Mouse (Mus musculus): ENCODE data around the gene Polr1c. TPM values are rescaled to one million over a fixed set of nuclear protein-coding genes. Genes with fewer than 3 reads are reported as not detected.

Gene Polr1c
- polyA plus RNA-seq, 1 experiment from 2014 or later, result 138 TPM

GRCm38 (mm10) chr17:46259675-46260074 is 11.8 kb upstream of the Polr1c start:
- no peak for DNase-seq (ENCODE audit: low spot score)
- H3K27me3 ChIP-seq (ENCODE audit: low read depth, poor library complexity, severe bottlenecking), result peaks cover 15% of the 10 kb centered on the region
- WGBS, result 87% methylated on average over 17 of the region's 17 CpGs
- H3K27ac ChIP-seq (replicated peaks), result no peak overlapping the region
- no peak overlapping the region for H3K4me3 ChIP-seq
- H3K4me1 ChIP-seq, result peaks cover 13% of the 10 kb centered on the region
- peaks cover 87% of the 10 kb centered on the region for H3K36me3 ChIP-seq
- H3K9me3 ChIP-seq (replicated peaks), result no peaks in the 10 kb centered on the region

- H3K4me3 ChIP-seq, result no peak overlapping the region
Observed at GRCm38 (mm10) chr17:46258279-46259053, 10.6 kb upstream of the Polr1c start.

GRCm38 (mm10) chr17:46255147-46255546 is 7.3 kb upstream of the Polr1c start:
- Histone ChIP-seq H3K4me3 (peak overlapping the region; percentile 83; the same call in 1 of the 2 replicates), H3K9me3 (replicated peaks) (no peaks in the 10 kb centered on the region), H3K36me3 (peaks cover 69% of the 10 kb centered on the region), H3K4me1 (peaks cover 28% of the 10 kb centered on the region), H3K27ac (replicated peaks) (no peak overlapping the region), H3K27me3 (ENCODE audit: low read depth, poor library complexity, severe bottlenecking) (peaks cover 22% of the 10 kb centered on the region)
- DNase-seq (ENCODE audit: low spot score), result no peak
- WGBS, result 33% methylated on average over 6 of the region's 6 CpGs

More at GRCm38 (mm10) chr17:46258279-46259053, 10.6 kb upstream of the Polr1c start:
- peaks cover 75% of the 10 kb centered on the region for H3K36me3 ChIP-seq
- H3K27me3 ChIP-seq (ENCODE audit: low read depth, poor library complexity, severe bottlenecking), result peaks cover 22% of the 10 kb centered on the region
- H3K9me3 ChIP-seq (replicated peaks), result no peaks in the 10 kb centered on the region
- DNase-seq (ENCODE audit: low spot score), result no peak
- H3K4me1 ChIP-seq, result peaks cover 23% of the 10 kb centered on the region
- H3K27ac ChIP-seq (replicated peaks), result no peak overlapping the region
- WGBS, result 82% methylated on average over 30 of the region's 30 CpGs

- no peak for DNase-seq (ENCODE audit: low spot score)
- Histone ChIP-seq H3K27me3 (ENCODE audit: low read depth, poor library complexity, severe bottlenecking) (peaks cover 22% of the 10 kb centered on the region), H3K9me3 (replicated peaks) (no peaks in the 10 kb centered on the region), H3K4me1 (peaks cover 32% of the 10 kb centered on the region), H3K36me3 (peaks cover 69% of the 10 kb centered on the region), H3K27ac (replicated peaks) (peak overlapping the region; percentile 81), H3K4me3 (peak overlapping the region; percentile 83)
- WGBS, result under 1% methylated on average over 52 of the region's 54 CpGs
Observed at GRCm38 (mm10) chr17:46254106-46254505, 6.3 kb upstream of the Polr1c start.

GRCm38 (mm10) chr17:46253452-46254084 is 5.7 kb upstream of the Polr1c start, which contains the start of gene Lrrc73:
Gene Lrrc73, plus strand, starts transcription at chr17:46253531.
- peak within 1 kb of the TSS; percentile 81 for H3K27ac ChIP-seq (replicated peaks)
- H3K4me1 ChIP-seq, result peaks cover 37% of the 10 kb centered on the region

GRCm38 (mm10) chr17:46252571-46253451 is 5.0 kb upstream of the Polr1c start:
- H3K9me3 ChIP-seq (replicated peaks), result no peaks in the 10 kb centered on the region
- peak; percentile 46 for DNase-seq (ENCODE audit: low spot score)
- peaks cover 22% of the 10 kb centered on the region for H3K27me3 ChIP-seq (ENCODE audit: low read depth, poor library complexity, severe bottlenecking)
- WGBS, result 57% methylated on average over 14 of the region's 14 CpGs
- peak overlapping the region; percentile 83 for H3K4me3 ChIP-seq
- peaks cover 43% of the 10 kb centered on the region for H3K4me1 ChIP-seq
- H3K36me3 ChIP-seq, result peaks cover 57% of the 10 kb centered on the region
- H3K27ac ChIP-seq (replicated peaks), result peak overlapping the region; percentile 81; the same call in 1 of the 2 replicates

More at GRCm38 (mm10) chr17:46253452-46254084, 5.7 kb upstream of the Polr1c start, which contains the start of gene Lrrc73:
- peak; percentile 93 for DNase-seq (ENCODE audit: low spot score)
- H3K4me3 ChIP-seq, result peak within 1 kb of the TSS; percentile 83
- peaks cover 22% of the 10 kb centered on the region for H3K27me3 ChIP-seq (ENCODE audit: low read depth, poor library complexity, severe bottlenecking)
- peaks cover 65% of the 10 kb centered on the region for H3K36me3 ChIP-seq
- no peaks in the 10 kb centered on the region for H3K9me3 ChIP-seq (replicated peaks)
- WGBS, result 2% methylated on average over 48 of the region's 48 CpGs

- peaks cover 51% of the 10 kb centered on the region for H3K4me1 ChIP-seq
- H3K27ac ChIP-seq (replicated peaks), result no peak overlapping the region
- H3K4me3 ChIP-seq, result 0 out of 2 replicates have a peak overlapping the region, but pooled peaks have one; percentile 1
- no peaks in the 10 kb centered on the region for H3K9me3 ChIP-seq (replicated peaks)
- H3K36me3 ChIP-seq, result peaks cover 47% of the 10 kb centered on the region
- no peak for DNase-seq (ENCODE audit: low spot score)
- WGBS, result 79% methylated on average over 7 of the region's 7 CpGs
- H3K27me3 ChIP-seq (ENCODE audit: low read depth, poor library complexity, severe bottlenecking), result peaks cover 22% of the 10 kb centered on the region
Observed at GRCm38 (mm10) chr17:46251174-46251573, 3.3 kb upstream of the Polr1c start.

- H3K36me3 ChIP-seq, result peaks cover 75% of the 10 kb centered on the region
- peaks cover 25% of the 10 kb centered on the region for H3K4me1 ChIP-seq
- peak overlapping the region; percentile 95 for H3K27ac ChIP-seq (replicated peaks)
- under 1% methylated on average over 37 of the region's 37 CpGs for WGBS
- H3K4me3 ChIP-seq, result peak overlapping the region; percentile 98
- H3K9me3 ChIP-seq (replicated peaks), result no peaks in the 10 kb centered on the region
- no peak for DNase-seq (ENCODE audit: low spot score)
- no peaks in the 10 kb centered on the region for H3K27me3 ChIP-seq (ENCODE audit: low read depth, poor library complexity, severe bottlenecking)
Observed at GRCm38 (mm10) chr17:46248189-46248522, 302 bp upstream of the Polr1c start.

GRCm38 (mm10) chr17:46244579-46244978 is 3.3 kb downstream of the Polr1c start:
- no peak overlapping the region for H3K27ac ChIP-seq (replicated peaks)
- no peaks in the 10 kb centered on the region for H3K9me3 ChIP-seq (replicated peaks)
- H3K4me3 ChIP-seq, result no peak overlapping the region; the same call in 1 of the 2 replicates
- DNase-seq (ENCODE audit: low spot score), result no peak
- peaks cover 23% of the 10 kb centered on the region for H3K4me1 ChIP-seq
- H3K27me3 ChIP-seq (ENCODE audit: low read depth, poor library complexity, severe bottlenecking), result no peaks in the 10 kb centered on the region
- H3K36me3 ChIP-seq, result peaks cover 78% of the 10 kb centered on the region
- WGBS, result 91% methylated on average over 10 of the region's 10 CpGs

- no peak for DNase-seq (ENCODE audit: low spot score)
- Histone ChIP-seq H3K4me1 (peaks cover 14% of the 10 kb centered on the region), H3K36me3 (peaks cover 82% of the 10 kb centered on the region), H3K27ac (replicated peaks) (no peak overlapping the region), H3K27me3 (ENCODE audit: low read depth, poor library complexity, severe bottlenecking) (no peaks in the 10 kb centered on the region), H3K9me3 (replicated peaks) (no peaks in the 10 kb centered on the region), H3K4me3 (no peak overlapping the region)
- 84% methylated on average over 2 of the region's 2 CpGs for WGBS
Observed at GRCm38 (mm10) chr17:46243624-46244023, 4.2 kb downstream of the Polr1c start.

- WGBS, result 87% methylated on average over 4 of the region's 4 CpGs
- H3K27me3 ChIP-seq (ENCODE audit: low read depth, poor library complexity, severe bottlenecking), result no peaks in the 10 kb centered on the region
- no peak overlapping the region for H3K27ac ChIP-seq (replicated peaks)
- DNase-seq (ENCODE audit: low spot score), result no peak
- no peak overlapping the region for H3K4me3 ChIP-seq
- peaks cover 8% of the 10 kb centered on the region for H3K4me1 ChIP-seq
- H3K9me3 ChIP-seq (replicated peaks), result no peaks in the 10 kb centered on the region
- H3K36me3 ChIP-seq, result peaks cover 88% of the 10 kb centered on the region
Observed at GRCm38 (mm10) chr17:46242993-46243392, 4.9 kb downstream of the Polr1c start.

- H3K4me1 ChIP-seq, result peaks cover 8% of the 10 kb centered on the region
- H3K9me3 ChIP-seq (replicated peaks), result no peaks in the 10 kb centered on the region
- no peaks in the 10 kb centered on the region for H3K27me3 ChIP-seq (ENCODE audit: low read depth, poor library complexity, severe bottlenecking)
- H3K36me3 ChIP-seq, result peaks cover 95% of the 10 kb centered on the region
- DNase-seq (ENCODE audit: low spot score), result no peak
- 89% methylated on average over 13 of the region's 13 CpGs for WGBS
- H3K27ac ChIP-seq (replicated peaks), result no peak overlapping the region
- no peak overlapping the region for H3K4me3 ChIP-seq
Observed at GRCm38 (mm10) chr17:46242274-46242673, 5.6 kb downstream of the Polr1c start.
